Mouse (Mus musculus): Measurements from ENCODE around the gene Fbxw16. TPM values are rescaled to one million over a fixed set of nuclear protein-coding genes. Genes with fewer than 3 reads are reported as not detected.
"Not testable (repeated sequence)": the region's sequence is repeated elsewhere in the genome, so short reads cannot be mapped to it uniquely, and the experiment has no call there.

The Fbxw16 gene
- total RNA-seq (2022): not detected

GRCm38 (mm10) chr9:109449040-109449439 lies at the start of gene Fbxw16:
Gene Fbxw16 (minus strand): TSS chr9:109449140.
- DNase-seq (ENCODE audit: low spot score): no peak

DNA sequence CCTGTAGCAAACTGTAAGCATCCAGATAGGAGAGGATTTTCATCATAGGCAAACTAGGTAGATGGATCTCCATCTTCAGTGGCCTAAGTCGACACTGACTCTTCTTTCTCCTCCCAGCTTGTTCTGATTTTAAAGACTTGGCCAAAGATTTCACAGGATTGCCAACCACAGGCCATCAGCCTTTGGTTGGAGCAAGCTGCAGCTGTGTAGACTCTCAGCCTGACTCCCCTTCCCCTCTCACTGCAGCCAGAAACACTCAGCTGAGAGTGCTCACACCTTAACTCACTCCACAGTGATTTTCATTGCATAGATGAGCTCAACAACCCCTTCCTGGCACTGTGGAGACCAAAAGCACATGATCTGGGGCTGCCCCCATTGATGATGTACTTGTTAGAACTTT lies 46.8 kb upstream of the Fbxw16 start, which contains the start of gene Fbxw19:
TSS of gene Fbxw19 (minus strand) at position 101 of the 400 bp plus-strand sequence.
- DNase-seq (ENCODE audit: low spot score): not testable (repeated sequence)

DNA sequence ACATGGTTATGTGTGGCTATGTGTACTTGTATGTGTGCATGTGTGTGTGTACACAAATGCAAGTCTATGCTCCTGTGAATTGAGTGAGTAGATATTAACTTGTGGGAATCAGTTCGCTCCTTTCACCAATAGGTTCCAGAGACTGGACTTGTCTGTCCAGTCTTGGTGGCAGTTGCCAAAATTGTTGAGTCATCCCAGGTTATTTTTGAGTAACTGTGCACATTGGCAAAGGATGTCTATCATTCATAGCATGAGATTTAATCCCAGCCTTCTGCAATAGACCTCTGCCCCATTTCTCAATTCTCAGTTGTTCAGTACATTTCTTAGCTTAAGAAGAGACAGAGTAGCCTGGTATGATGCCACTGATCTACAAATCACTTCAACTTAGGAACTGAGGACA lies 16.0 kb downstream of the Fbxw16 start:
- no peak for DNase-seq (ENCODE audit: low spot score)

- DNase-seq (ENCODE audit: low spot score): not testable (repeated sequence)
Measured at GRCm38 (mm10) chr9:109404196-109404595, 44.7 kb downstream of the Fbxw16 start, which contains the start of gene Fbxw22. Gene Fbxw22 (minus strand): TSS chr9:109404296.

Other genes starting within 250 kb of the Fbxw16 start
- gene Fbxw20, start 214.4 kb downstream of the Fbxw16 start, total RNA-seq (2022): not detected
- gene Fbxw14, start 161.5 kb downstream of the Fbxw16 start, total RNA-seq (2022): not detected
- not detected for gene Fbxw28, start 109.5 kb downstream of the Fbxw16 start, total RNA-seq (2022)
- gene Fbxw22, start 44.8 kb downstream of the Fbxw16 start, total RNA-seq (2022): not detected
- not detected for gene Fbxw19, start 46.7 kb upstream of the Fbxw16 start, total RNA-seq (2022)
- not detected for gene Fbxw15, start 119.1 kb upstream of the Fbxw16 start, total RNA-seq (2022)
- not detected for gene Fbxw24, start 176.9 kb upstream of the Fbxw16 start, total RNA-seq (2022)
- gene Fbxw25, start 215.5 kb upstream of the Fbxw16 start, total RNA-seq (2022): not detected